Mouse (Mus musculus) midbrain, embryonic 16.5 days (tissue): ENCODE data around the gene Erc1. TPM values are rescaled to one million over a fixed set of nuclear protein-coding genes. Genes with fewer than 3 reads are reported as not detected.

Source experiments
- ATAC-seq: fragments of 200-750 bp; cut with Nextera tagmentation; 2 replicates; pipeline ENCODE4 v1.8.0; 2017; ENCODE audit warnings: moderate TSS enrichment
- H3K27ac ChIP-seq: fragments of 300-500 bp; sonication (generic); 2 replicates; pipeline ENCODE4 v1.5.1; 2014; ENCODE audit warnings: mild to moderate bottlenecking, low read length, mixed read lengths
- H3K27me3 ChIP-seq: fragments of 300-500 bp; sonication (generic); 2 replicates; pipeline ENCODE4 v1.6.1; 2014; ENCODE audit warnings: low read depth, low read length, mixed read lengths; ENCODE audit not compliant: control insufficient read depth, insufficient read depth
- H3K36me3 ChIP-seq: fragments of 300-500 bp; sonication (generic); 2 replicates; pipeline ENCODE4 v1.6.1; 2014; ENCODE audit warnings: mild to moderate bottlenecking, low read length, moderate library complexity, mixed read lengths; ENCODE audit not compliant: control insufficient read depth, insufficient read depth
- H3K4me1 ChIP-seq: fragments of 300-500 bp; sonication (generic); 2 replicates; pipeline ENCODE4 v1.6.1; 2014; ENCODE audit warnings: mild to moderate bottlenecking, low read length, mixed read lengths; ENCODE audit not compliant: control insufficient read depth, insufficient read depth
- H3K4me2 ChIP-seq: fragments of 300-500 bp; sonication (generic); 2 replicates; pipeline ENCODE4 v1.6.1; 2014; ENCODE audit warnings: mild to moderate bottlenecking, low read length, mixed read lengths
- H3K4me3 ChIP-seq: fragments of 300-500 bp; sonication (generic); 2 replicates; pipeline ENCODE4 v1.5.1; 2014; ENCODE audit warnings: low read depth, mild to moderate bottlenecking, low read length, moderate library complexity, mixed read lengths
- H3K9ac ChIP-seq: fragments of 300-500 bp; sonication (generic); 2 replicates; pipeline ENCODE4 v1.6.1; 2014; ENCODE audit warnings: low read depth, low read length, mixed read lengths
- H3K9me3 ChIP-seq: fragments of 300-500 bp; sonication (generic); replicated peaks from 2 replicates; pipeline ENCODE4 v1.6.1; 2014; ENCODE audit warnings: mild to moderate bottlenecking, low read length, mixed read lengths; ENCODE audit not compliant: control insufficient read depth, poor library complexity, severe bottlenecking
- WGBS: fragments of 180-500 bp; shearing (Covaris S2); extraction: QIAGEN DNeasy Blood & Tissue Kit; methylation state at CpG from one replicate; pipeline ENCODE4 v1.1.7; 2014; 5-methylcytosine and 5-hydroxymethylcytosine counted together
- polyA plus RNA-seq: library from polyadenylated mRNA; unstranded; fragments of >200 nt; fragmentation: Nextera tagmentation; extraction: Ambion mirVana; gene quantifications from 2 replicates; pipeline ENCODE4 v1.2.1, GENCODE M21; 2015

Erc1 gene
- polyA plus RNA-seq, 1 experiment from 2014 or later = 47.9 TPM

DNA sequence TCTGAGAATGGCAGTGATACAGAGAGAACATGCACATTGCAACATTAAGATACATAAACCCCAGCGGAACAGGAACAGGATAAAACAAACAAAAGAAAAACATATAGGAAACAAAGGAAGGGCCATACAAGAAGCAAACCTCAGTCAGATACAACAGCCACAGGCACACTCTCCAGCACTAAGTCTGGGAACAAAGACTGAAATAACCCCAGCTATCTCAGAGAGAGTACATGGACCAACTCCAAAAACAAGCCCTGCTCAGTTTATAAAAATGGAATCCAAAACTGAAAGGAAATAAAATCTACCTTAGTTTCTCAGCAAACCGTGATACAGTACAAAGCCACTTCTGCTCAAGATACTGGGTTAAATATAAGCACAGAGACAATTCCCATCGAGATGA lies 107.4 kb downstream of the Erc1 start:
- WGBS = 92% methylated on average over 3 of the region's 3 CpGs
- no peaks in the 10 kb centered on the region for H3K27me3 ChIP-seq

DNA sequence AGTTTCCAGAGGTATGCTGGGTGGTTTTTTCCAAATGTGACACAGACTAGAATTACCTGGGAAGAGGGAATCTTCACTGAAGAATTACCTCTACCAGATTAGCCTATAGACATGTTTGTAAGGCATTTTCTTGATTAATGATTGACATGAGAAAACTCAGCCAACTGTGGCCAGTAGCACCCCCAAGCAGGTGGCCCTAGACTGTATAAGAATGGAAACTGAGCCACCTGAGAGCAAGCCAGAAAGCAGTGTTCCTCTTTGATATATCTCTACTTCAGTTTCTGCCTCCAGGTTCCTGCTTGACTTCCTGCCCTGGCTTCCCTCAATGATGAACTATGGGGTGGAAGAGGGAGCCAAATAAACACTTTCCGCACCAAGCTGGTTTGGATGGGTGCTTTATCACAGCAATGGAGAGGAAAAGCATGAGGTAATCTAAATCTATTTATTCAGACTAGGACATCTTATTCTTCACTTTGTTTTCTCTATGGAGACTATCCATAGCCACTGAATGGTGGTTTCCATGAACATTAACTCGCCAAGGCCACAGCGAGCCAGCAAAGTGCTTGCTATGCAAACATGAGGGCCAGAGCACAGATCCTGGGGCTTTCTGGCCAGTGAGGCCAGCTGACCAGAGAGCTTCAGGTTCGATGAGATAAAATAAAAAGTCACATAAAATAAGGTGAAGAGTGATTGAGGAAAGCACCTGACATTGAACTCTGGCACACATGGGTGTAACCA lies 109.2 kb downstream of the Erc1 start:
- Histone ChIP-seq H3K4me2 (no peak overlapping the region), H3K36me3 (peaks cover 11% of the 10 kb centered on the region), H3K4me1 (no peaks in the 10 kb centered on the region), H3K9me3 (no peaks in the 10 kb centered on the region), H3K27ac (no peak overlapping the region), H3K4me3 (no peak overlapping the region), H3K9ac (no peak overlapping the region), H3K27me3 (no peaks in the 10 kb centered on the region)
- WGBS = 96% methylated on average over 4 of the region's 4 CpGs
- no peak for ATAC-seq

More for the DNA sequence above, 107.4 kb downstream of the Erc1 start:
- Histone ChIP-seq H3K4me1 (no peaks in the 10 kb centered on the region), H3K27ac (no peak overlapping the region), H3K4me3 (no peak overlapping the region), H3K9ac (no peak overlapping the region), H3K4me2 (no peak overlapping the region), H3K9me3 (no peaks in the 10 kb centered on the region), H3K36me3 (peaks cover 11% of the 10 kb centered on the region)
- no peak for ATAC-seq

- Histone ChIP-seq H3K27me3 (no peaks in the 10 kb centered on the region), H3K4me1 (no peaks in the 10 kb centered on the region), H3K4me3 (no peak overlapping the region), H3K4me2 (no peak overlapping the region), H3K36me3 (peaks cover 5% of the 10 kb centered on the region), H3K9me3 (no peaks in the 10 kb centered on the region), H3K27ac (no peak overlapping the region), H3K9ac (no peak overlapping the region)
- no peak for ATAC-seq
- WGBS = 97% methylated on average over 4 of the region's 4 CpGs
These were observed 110.3 kb downstream of the Erc1 start for GRCm38 (mm10) chr6:119737716-119738115.

DNA sequence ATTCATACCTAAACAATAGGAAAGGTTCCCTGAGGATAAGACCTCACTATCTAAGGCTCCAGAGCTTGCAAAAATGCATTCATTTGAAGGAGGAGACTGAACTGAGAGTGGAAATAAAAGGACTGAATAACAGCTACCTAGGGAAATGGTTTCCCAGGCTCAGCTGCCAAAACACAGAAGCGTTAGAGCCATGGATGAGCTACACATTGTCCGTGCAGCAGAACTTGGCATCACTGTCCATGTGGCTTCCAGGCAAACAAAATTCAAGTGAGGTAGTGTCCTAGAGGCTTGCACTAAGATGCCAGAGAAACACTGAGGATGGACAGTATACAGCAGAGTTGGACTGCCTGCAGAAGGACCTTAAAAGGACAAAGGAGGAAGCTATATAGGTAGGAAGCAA lies 112.0 kb downstream of the Erc1 start:
- no peaks in the 10 kb centered on the region for H3K27me3 ChIP-seq
- H3K4me1 ChIP-seq = no peaks in the 10 kb centered on the region
- H3K4me3 ChIP-seq = no peak overlapping the region
- H3K4me2 ChIP-seq = no peak overlapping the region
- WGBS = 83% methylated on average over 2 of the region's 2 CpGs
- H3K27ac ChIP-seq = no peak overlapping the region
- H3K9ac ChIP-seq = no peak overlapping the region
- no peaks in the 10 kb centered on the region for H3K9me3 ChIP-seq
- no peaks in the 10 kb centered on the region; the same call in 1 of the 2 replicates for H3K36me3 ChIP-seq
- ATAC-seq = no peak

DNA sequence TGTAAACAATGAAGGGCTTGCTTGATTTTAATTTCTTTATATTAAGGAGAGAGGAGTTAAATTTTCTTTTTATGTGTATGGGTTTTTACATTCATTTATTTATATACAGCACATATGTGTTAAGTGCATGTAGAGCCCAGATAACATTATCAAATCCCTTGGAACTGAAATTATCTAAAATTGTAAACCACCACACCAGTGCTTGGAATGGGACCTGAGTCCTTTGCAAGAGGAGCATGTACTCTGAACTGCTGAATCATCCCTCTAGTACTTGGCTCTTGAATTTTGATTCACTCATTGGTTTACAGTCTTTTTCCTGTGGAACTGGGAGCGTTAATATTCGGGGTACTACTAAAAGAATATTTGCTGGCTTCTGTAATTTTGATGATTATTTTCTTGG lies 116.8 kb downstream of the Erc1 start:
- H3K27me3 ChIP-seq = no peaks in the 10 kb centered on the region
- ATAC-seq = no peak
- H3K4me1 ChIP-seq = no peaks in the 10 kb centered on the region
- no peak overlapping the region for H3K27ac ChIP-seq
- H3K9ac ChIP-seq = no peak overlapping the region
- WGBS = 96% methylated on average over 2 of the region's 2 CpGs
- no peak overlapping the region for H3K4me3 ChIP-seq
- no peak overlapping the region for H3K4me2 ChIP-seq
- H3K36me3 ChIP-seq = peaks cover 2% of the 10 kb centered on the region; the same call in 1 of the 2 replicates
- H3K9me3 ChIP-seq = no peaks in the 10 kb centered on the region

- no peak for ATAC-seq
- H3K27me3 ChIP-seq = no peaks in the 10 kb centered on the region
- H3K4me3 ChIP-seq = no peak overlapping the region
- WGBS = 98% methylated on average over 2 of the region's 2 CpGs
- no peak overlapping the region for H3K9ac ChIP-seq
- H3K4me2 ChIP-seq = no peak overlapping the region
- no peaks in the 10 kb centered on the region for H3K9me3 ChIP-seq
- no peak overlapping the region for H3K27ac ChIP-seq
- peaks cover 5% of the 10 kb centered on the region for H3K36me3 ChIP-seq
- no peaks in the 10 kb centered on the region for H3K4me1 ChIP-seq
These were observed 132.7 kb downstream of the Erc1 start for GRCm38 (mm10) chr6:119715234-119715633.

DNA sequence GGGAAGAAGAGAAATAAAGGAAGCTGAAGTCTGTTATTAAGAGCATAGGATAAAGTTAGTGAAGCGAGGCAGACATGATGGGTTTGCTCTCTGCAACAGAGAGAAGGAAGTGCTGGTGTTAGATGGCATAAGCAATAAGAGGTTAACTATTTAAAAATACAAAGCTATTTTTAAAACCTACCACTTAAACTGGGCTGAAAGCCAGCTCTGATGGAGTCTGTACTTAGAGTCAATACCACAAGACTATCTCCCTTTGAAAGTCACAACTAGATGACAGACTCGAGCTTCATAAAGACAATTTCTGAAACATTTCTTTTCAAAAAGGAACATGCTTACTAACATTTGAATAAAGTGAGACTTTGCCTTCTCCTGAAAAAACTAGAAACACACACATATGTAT lies 134.0 kb downstream of the Erc1 start:
- no peak overlapping the region for H3K4me3 ChIP-seq
- no peak overlapping the region for H3K9ac ChIP-seq
- ATAC-seq = no peak
- no peak overlapping the region for H3K27ac ChIP-seq
- no peaks in the 10 kb centered on the region for H3K9me3 ChIP-seq
- H3K4me2 ChIP-seq = no peak overlapping the region
- H3K27me3 ChIP-seq = no peaks in the 10 kb centered on the region
- WGBS = 88% methylated on average over 2 of the region's 2 CpGs
- H3K4me1 ChIP-seq = no peaks in the 10 kb centered on the region
- peaks cover 5% of the 10 kb centered on the region for H3K36me3 ChIP-seq

GRCm38 (mm10) chr6:119712486-119712885 lies 135.5 kb downstream of the Erc1 start:
- Histone ChIP-seq H3K9ac (no peak overlapping the region), H3K9me3 (no peaks in the 10 kb centered on the region), H3K4me1 (no peaks in the 10 kb centered on the region), H3K4me2 (no peak overlapping the region), H3K27ac (no peak overlapping the region), H3K4me3 (no peak overlapping the region), H3K36me3 (peaks cover 5% of the 10 kb centered on the region), H3K27me3 (no peaks in the 10 kb centered on the region)
- WGBS = 85% methylated on average over 1 of the region's 1 CpGs
- no peak for ATAC-seq

DNA sequence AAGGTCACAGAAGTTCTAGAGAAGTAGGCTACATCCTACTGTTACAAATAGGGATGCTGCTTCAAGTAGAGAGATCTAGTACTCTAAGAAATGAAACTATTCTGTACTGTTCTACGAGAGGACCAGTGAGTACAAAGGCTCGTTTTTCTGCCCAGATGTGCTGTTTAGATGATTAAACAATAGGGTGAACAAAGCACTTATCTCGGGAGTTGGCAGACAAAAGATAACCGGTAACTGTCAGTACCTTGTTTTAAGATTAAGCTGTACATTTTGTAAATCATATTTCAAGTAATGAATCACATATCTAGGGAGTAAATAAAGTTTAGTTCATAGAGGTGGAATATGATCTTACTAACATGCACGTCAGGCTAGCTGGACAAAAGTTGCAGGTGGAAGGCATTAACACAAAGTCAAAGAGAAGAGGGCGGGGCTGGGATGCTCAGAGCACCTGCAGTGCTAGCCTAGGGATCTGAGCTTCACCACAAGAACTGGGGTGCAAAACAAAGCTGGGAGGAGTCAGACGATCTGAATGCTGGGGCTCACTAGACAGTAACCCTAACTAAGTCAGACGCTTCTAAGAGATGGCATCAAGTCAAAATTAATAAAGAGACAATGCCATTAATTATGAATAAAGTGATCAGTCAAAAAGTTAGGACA lies 136.2 kb downstream of the Erc1 start:
- Histone ChIP-seq H3K36me3 (peaks cover 5% of the 10 kb centered on the region), H3K4me3 (no peak overlapping the region), H3K4me2 (no peak overlapping the region), H3K9ac (no peak overlapping the region), H3K27ac (no peak overlapping the region), H3K9me3 (no peaks in the 10 kb centered on the region), H3K4me1 (no peaks in the 10 kb centered on the region), H3K27me3 (no peaks in the 10 kb centered on the region)
- ATAC-seq = no peak
- WGBS = 76% methylated on average over 8 of the region's 8 CpGs
